Mouse (Mus musculus) lung, postnatal 14 days (tissue): ENCODE measurements around the gene Arl16.
"Not testable (repeated sequence)": the region's sequence is repeated elsewhere in the genome, so short reads cannot be mapped to it uniquely, and the experiment has no call there.

Experiments
- DNase-seq: peaks from one replicate; pipeline ENCODE4 v3.0.0; 2021

Arl16 gene

GRCm38 (mm10) chr11:120467051-120467735 lies at the start of gene Arl16:
Gene Arl16 (minus strand): TSS chr11:120467607.
- peak; percentile 94 for DNase-seq

- no peak for DNase-seq
Measured at GRCm38 (mm10) chr11:120517147-120517546, 49.7 kb upstream of the Arl16 start.

- DNase-seq, result peak; percentile 95
Measured at GRCm38 (mm10) chr11:120515611-120516010, 48.2 kb upstream of the Arl16 start.

- DNase-seq, result not testable (repeated sequence)
Measured at GRCm38 (mm10) chr11:120514262-120514661, 46.9 kb upstream of the Arl16 start.

- no peak for DNase-seq
Measured at GRCm38 (mm10) chr11:120512790-120513453, 45.5 kb upstream of the Arl16 start.

- DNase-seq, result no peak
Measured at GRCm38 (mm10) chr11:120510375-120511030, 43.1 kb upstream of the Arl16 start.

GRCm38 (mm10) chr11:120509940-120510339 lies 42.5 kb upstream of the Arl16 start:
- DNase-seq, result no peak

- no peak for DNase-seq
Measured at GRCm38 (mm10) chr11:120508290-120508870, 41.0 kb upstream of the Arl16 start.

GRCm38 (mm10) chr11:120507611-120508289 lies 40.3 kb upstream of the Arl16 start:
- DNase-seq, result no peak

- peak; percentile 53 for DNase-seq
Measured at GRCm38 (mm10) chr11:120506899-120507298, 39.5 kb upstream of the Arl16 start.

GRCm38 (mm10) chr11:120505661-120506060 lies 38.3 kb upstream of the Arl16 start:
- DNase-seq, result no peak

- DNase-seq, result no peak
Measured at GRCm38 (mm10) chr11:120501701-120502100, 34.3 kb upstream of the Arl16 start.

GRCm38 (mm10) chr11:120501018-120501417 lies 33.6 kb upstream of the Arl16 start:
- DNase-seq, result no peak

GRCm38 (mm10) chr11:120500357-120500756 lies 33.0 kb upstream of the Arl16 start:
- DNase-seq, result peak; percentile 68

- no peak for DNase-seq
Measured at GRCm38 (mm10) chr11:120499894-120500293, 32.5 kb upstream of the Arl16 start.

- no peak for DNase-seq
Measured at GRCm38 (mm10) chr11:120498891-120499290, 31.5 kb upstream of the Arl16 start.

GRCm38 (mm10) chr11:120498226-120498625 lies 30.8 kb upstream of the Arl16 start:
- DNase-seq, result no peak

GRCm38 (mm10) chr11:120497436-120497835 lies 30.0 kb upstream of the Arl16 start:
- DNase-seq, result no peak

- no peak for DNase-seq
Measured at GRCm38 (mm10) chr11:120493911-120494310, 26.5 kb upstream of the Arl16 start.

GRCm38 (mm10) chr11:120493351-120493750 lies 25.9 kb upstream of the Arl16 start:
- DNase-seq, result no peak

GRCm38 (mm10) chr11:120492878-120493203 lies 25.4 kb upstream of the Arl16 start:
- DNase-seq, result no peak

GRCm38 (mm10) chr11:120492024-120492877 lies 24.8 kb upstream of the Arl16 start:
- peak; percentile 35 for DNase-seq
